Mouse (Mus musculus) liver, adult 2 months (tissue): ENCODE results near the gene Tsfm.

Experiments used
- CTCF ChIP-seq: fragments of 200-500 bp; IDR thresholded peaks from 2 replicates; pipeline ENCODE4 v1.5.1; 2011; ENCODE audit warnings: low read depth, low read length, control low read depth
- POLR2A ChIP-seq: fragments of 200-500 bp; IDR thresholded peaks from 2 replicates; pipeline ENCODE4 v1.6.1; 2011; ENCODE audit warnings: low read length, control low read depth; ENCODE audit not compliant: insufficient read depth; ENCODE audit errors: extremely low read depth

DNA sequence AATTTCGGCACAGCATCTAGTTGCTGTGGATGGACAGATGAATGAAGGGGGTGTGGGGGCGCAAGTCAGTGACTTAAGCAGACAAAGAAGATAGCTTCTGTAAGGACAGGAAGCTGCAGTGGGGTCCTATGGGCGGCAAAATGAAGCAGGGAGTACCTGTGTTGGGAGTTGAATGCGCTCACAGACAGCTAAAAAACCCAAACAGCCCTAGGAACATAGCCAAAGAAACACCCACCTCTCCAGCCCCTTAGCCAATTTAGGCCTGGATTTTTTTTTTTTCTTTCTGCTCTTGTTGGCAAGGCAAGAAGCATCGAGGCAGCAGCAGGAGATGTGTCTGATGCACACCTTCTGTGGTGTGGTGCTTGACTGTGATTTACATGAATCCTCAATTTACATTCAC, 30.4 kb upstream of the Tsfm start:
- TF ChIP-seq POLR2A (no peak), CTCF (no peak)
